9 mouse cellular contexts compared by ENCODE assay signal in the genomic region with DNA sequence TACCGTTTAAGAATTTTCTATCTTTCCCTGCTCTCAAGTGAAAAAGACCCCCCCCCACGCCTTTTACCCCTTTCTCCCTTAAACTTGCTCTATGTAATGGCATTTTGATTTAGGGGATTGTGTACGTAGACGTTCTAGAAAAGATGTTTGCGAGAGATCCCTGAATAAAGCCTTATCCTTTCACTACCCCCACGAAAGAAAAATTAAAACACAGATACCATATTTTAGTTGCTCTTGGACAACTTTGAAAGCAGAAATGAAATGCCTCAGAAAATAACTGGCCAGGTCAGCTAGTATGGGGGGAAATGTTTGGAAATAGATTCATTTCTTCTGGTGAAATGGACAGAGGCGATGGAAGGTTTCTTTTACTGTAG. TPM values are rescaled to one million over a fixed set of nuclear protein-coding genes. Genes with fewer than 3 reads are reported as not detected.
A peak's percentile ranks its signal among the peaks of the same experiment; 100 is the strongest.
DNase-seq lines count a peak whose midpoint lies in the region; ATAC-seq and TF ChIP-seq lines count a peak whose summit lies in the region.
"Had no signal": no experiment of that assay in that cellular context is flagged by ENCODE, and none has a peak within 500 bp of the region (broad histone marks: within the 10 kb centered on the region; RNA-seq: fewer than 3 reads in every experiment).

No protein-coding gene starts in this region.

- no peak for ATAC-seq in embryonic facial prominence, embryonic 13.5 days (ENCODE audit: insufficient number of reproducible peaks, insufficient read depth, low FRiP score, low TSS enrichment, low read depth)
- ATAC-seq in intestine, embryonic 15.5 days: no peak
- no peak for ATAC-seq in neural tube, embryonic 13.5 days (ENCODE audit: low read depth)

- no peaks in the 10 kb centered on the region for H3K9me3 ChIP-seq in embryonic facial prominence, embryonic 13.5 days
- no peaks in the 10 kb centered on the region for H3K9me3 ChIP-seq in intestine, embryonic 15.5 days
- H3K9me3 ChIP-seq in neural tube, embryonic 13.5 days: no peaks in the 10 kb centered on the region

- no peak for DNase-seq in liver, adult 2 months (ENCODE audit: extremely low read depth, low read depth, low spot score)
- DNase-seq in liver: no peak
- DNase-seq in layer of hippocampus, adult 18-20 months (ENCODE audit: low spot score in 2 of 2): no peak
- no peak for DNase-seq in cerebellum, adult 9-10 months
- DNase-seq in thymus, postnatal 14 days: no peak

- no peak for TF ChIP-seq CTCF in liver, adult 2 months (IDR thresholded peaks at IDR 0.05; ENCODE audit: low read depth, low read length)

- peak overlapping the region; percentile 61 for H3K4me2 ChIP-seq in embryonic facial prominence, embryonic 13.5 days
- peak overlapping the region; percentile 67 for H3K4me2 ChIP-seq in intestine, embryonic 15.5 days (replicated peaks)
- peak overlapping the region; percentile 83 for H3K4me2 ChIP-seq in neural tube, embryonic 13.5 days

- peaks cover 27% of the 10 kb centered on the region for H3K79me2 ChIP-seq in liver, adult 2 months (ENCODE audit: control insufficient read depth, insufficient read depth, low read length)

- H3K4me3 ChIP-seq in liver, adult 2 months (ENCODE audit: insufficient read depth, low read depth, low read length): peak overlapping the region; percentile 68; the same call in 1 of the 2 replicates
- peak overlapping the region; percentile 100 for H3K4me3 ChIP-seq in embryonic facial prominence, embryonic 13.5 days
- H3K4me3 ChIP-seq in intestine, embryonic 15.5 days (replicated peaks): peak overlapping the region; percentile 100
- peak overlapping the region; percentile 88 for H3K4me3 ChIP-seq in neural tube, embryonic 13.5 days

- no peak for TF ChIP-seq POLR2A in liver, adult 2 months (IDR thresholded peaks at IDR 0.05; ENCODE audit: extremely low read depth, insufficient read depth, low read length)

- no peak overlapping the region for H3K27ac ChIP-seq in liver, adult 2 months (replicated peaks; ENCODE audit: insufficient read depth, low read depth, low read length)
- peak overlapping the region; percentile 95 for H3K27ac ChIP-seq in embryonic facial prominence, embryonic 13.5 days
- H3K27ac ChIP-seq in intestine, embryonic 15.5 days: peak overlapping the region; percentile 94; the same call in 1 of the 2 replicates
- H3K27ac ChIP-seq in neural tube, embryonic 13.5 days (replicated peaks): peak overlapping the region; percentile 94

- H3K9ac ChIP-seq in liver, adult 2 months (ENCODE audit: low read depth, low read length): no peak overlapping the region; the same call in 1 of the 2 replicates
- H3K9ac ChIP-seq in embryonic facial prominence, embryonic 13.5 days: peak overlapping the region; percentile 100
- peak overlapping the region; percentile 97 for H3K9ac ChIP-seq in intestine, embryonic 15.5 days
- peak overlapping the region; percentile 98 for H3K9ac ChIP-seq in neural tube, embryonic 13.5 days

- H3K27me3 ChIP-seq in liver, adult 2 months (ENCODE audit: control insufficient read depth, insufficient read depth, low read length): no peaks in the 10 kb centered on the region
- H3K27me3 ChIP-seq in embryonic facial prominence, embryonic 13.5 days: no peaks in the 10 kb centered on the region
- no peaks in the 10 kb centered on the region for H3K27me3 ChIP-seq in intestine, embryonic 15.5 days (replicated peaks)
- H3K27me3 ChIP-seq in neural tube, embryonic 13.5 days: no peaks in the 10 kb centered on the region

- H3K4me1 ChIP-seq in liver, adult 2 months (ENCODE audit: control insufficient read depth, insufficient read depth, low read length): peaks cover 11% of the 10 kb centered on the region; the same call in 1 of the 2 replicates
- H3K4me1 ChIP-seq in embryonic facial prominence, embryonic 13.5 days: peaks cover 38% of the 10 kb centered on the region
- H3K4me1 ChIP-seq in intestine, embryonic 15.5 days (replicated peaks): peaks cover 10% of the 10 kb centered on the region; the same call in 1 of the 2 replicates
- H3K4me1 ChIP-seq in neural tube, embryonic 13.5 days (replicated peaks): peaks cover 60% of the 10 kb centered on the region

- H3K36me3 ChIP-seq in liver, adult 2 months (ENCODE audit: control insufficient read depth, insufficient read depth, low read length): no peaks in the 10 kb centered on the region
- no peaks in the 10 kb centered on the region for H3K36me3 ChIP-seq in embryonic facial prominence, embryonic 13.5 days
- no peaks in the 10 kb centered on the region for H3K36me3 ChIP-seq in intestine, embryonic 15.5 days
- no peaks in the 10 kb centered on the region for H3K36me3 ChIP-seq in neural tube, embryonic 13.5 days

- 28% methylated on average over 7 of the region's 7 CpGs for WGBS in liver, adult 2 months
- 5% methylated on average over 7 of the region's 7 CpGs for WGBS in embryonic facial prominence, embryonic 13.5 days
- 10% methylated on average over 7 of the region's 7 CpGs for whole genome bisulfite sequencing in intestine, embryonic 15.5 days
- 7% methylated on average over 7 of the region's 7 CpGs for WGBS in neural tube, embryonic 13.5 days

RNA-seq across cellular contexts. Expression of a gene that starts 1.8 kb away (rescaled TPM):
- 9.2 and 9.3 TPM in 2 replicates for total RNA-seq in liver, adult 2 months (2014; rRNA removed)
- 4.0 and 6.8 TPM in 2 replicates for polyA plus RNA-seq in liver, adult 2 months (2012; rRNA removed)
- 88.9 and 93.9 TPM in 2 replicates for polyA plus RNA-seq in embryonic facial prominence, embryonic 13.5 days (2015; fragmentation: Nextera tagmentation; extraction: Ambion mirVana)
- polyA plus RNA-seq in intestine, embryonic 15.5 days (2015; fragmentation: Nextera tagmentation; extraction: Ambion mirVana): 35.0 and 38.7 TPM in 2 replicates
- 90.2 and 98.9 TPM in 2 replicates for polyA plus RNA-seq in neural tube, embryonic 13.5 days (2015; fragmentation: Nextera tagmentation; extraction: Ambion mirVana)
- 10 to 100 TPM; 67.4 to 70.5 TPM for total RNA-seq in layer of hippocampus, adult 18-20 months (2021)

RNA-seq across cellular contexts. Expression of a gene that starts 12.3 kb away (rescaled TPM):
- total RNA-seq in liver, adult 2 months (2014; rRNA removed): not detected in 2 replicates
- polyA plus RNA-seq in liver, adult 2 months (2012; rRNA removed): not detected in 2 replicates
- not detected in 2 replicates for polyA plus RNA-seq in embryonic facial prominence, embryonic 13.5 days (2015; fragmentation: Nextera tagmentation; extraction: Ambion mirVana)
- not detected in 2 replicates for polyA plus RNA-seq in intestine, embryonic 15.5 days (2015; fragmentation: Nextera tagmentation; extraction: Ambion mirVana)
- not detected in 2 replicates for polyA plus RNA-seq in neural tube, embryonic 13.5 days (2015; fragmentation: Nextera tagmentation; extraction: Ambion mirVana)
- total RNA-seq in layer of hippocampus, adult 18-20 months (2021): under 1 TPM in 1 of 2 experiments, not detected in 1; 0.22 TPM
- total RNA-seq: gastrocnemius, postnatal 14 days had no signal
